Mouse (Mus musculus): ENCODE measurements around the gene Lbhd2.

The Lbhd2 gene

GRCm38 (mm10) chr12:111409583-111409982 is 3.0 kb downstream of the Lbhd2 start:
- no peak for DNase-seq (ENCODE audit: low spot score)

DNA sequence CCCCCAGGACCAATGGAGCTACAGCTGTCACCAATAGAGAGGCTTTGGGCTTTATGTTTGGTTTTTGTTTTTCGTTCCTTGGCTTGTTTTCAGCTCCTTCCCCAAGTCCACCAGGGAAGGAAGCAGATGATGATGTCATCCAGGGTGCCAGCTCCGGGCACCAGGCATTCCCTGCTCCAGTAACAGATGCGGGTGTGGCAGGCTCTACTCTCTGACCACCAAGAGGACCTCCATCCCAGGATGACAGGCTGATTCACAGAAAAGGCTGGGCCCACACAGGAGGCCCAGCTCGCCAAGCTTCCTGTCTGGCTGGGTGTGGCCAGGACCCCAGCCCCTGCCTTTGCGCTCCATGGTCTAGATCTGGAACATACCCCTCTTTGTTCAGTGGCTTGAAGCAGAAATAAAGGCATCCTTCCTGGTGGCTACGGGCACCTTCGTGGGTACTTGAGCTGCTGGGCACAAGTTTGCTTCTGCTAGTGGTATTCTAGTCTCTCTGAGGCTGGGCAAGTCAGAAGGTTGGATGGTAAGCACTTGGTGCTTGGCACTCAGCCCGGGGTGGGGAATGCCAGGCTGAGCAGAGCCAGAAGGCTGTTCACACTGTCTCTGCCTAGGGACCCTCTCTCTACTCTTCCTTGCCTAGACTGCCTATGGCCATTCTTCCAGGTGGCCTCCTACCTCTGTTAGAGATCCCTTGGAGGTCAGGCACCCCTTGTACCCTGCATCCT is 5.2 kb downstream of the Lbhd2 start:
- no peak for DNase-seq (ENCODE audit: low spot score)

- DNase-seq (ENCODE audit: low spot score), result no peak
These were observed 6.1 kb downstream of the Lbhd2 start for GRCm38 (mm10) chr12:111412581-111413284.

GRCm38 (mm10) chr12:111413300-111413699 is 6.7 kb downstream of the Lbhd2 start:
- DNase-seq (ENCODE audit: low spot score), result peak; percentile 94

DNA sequence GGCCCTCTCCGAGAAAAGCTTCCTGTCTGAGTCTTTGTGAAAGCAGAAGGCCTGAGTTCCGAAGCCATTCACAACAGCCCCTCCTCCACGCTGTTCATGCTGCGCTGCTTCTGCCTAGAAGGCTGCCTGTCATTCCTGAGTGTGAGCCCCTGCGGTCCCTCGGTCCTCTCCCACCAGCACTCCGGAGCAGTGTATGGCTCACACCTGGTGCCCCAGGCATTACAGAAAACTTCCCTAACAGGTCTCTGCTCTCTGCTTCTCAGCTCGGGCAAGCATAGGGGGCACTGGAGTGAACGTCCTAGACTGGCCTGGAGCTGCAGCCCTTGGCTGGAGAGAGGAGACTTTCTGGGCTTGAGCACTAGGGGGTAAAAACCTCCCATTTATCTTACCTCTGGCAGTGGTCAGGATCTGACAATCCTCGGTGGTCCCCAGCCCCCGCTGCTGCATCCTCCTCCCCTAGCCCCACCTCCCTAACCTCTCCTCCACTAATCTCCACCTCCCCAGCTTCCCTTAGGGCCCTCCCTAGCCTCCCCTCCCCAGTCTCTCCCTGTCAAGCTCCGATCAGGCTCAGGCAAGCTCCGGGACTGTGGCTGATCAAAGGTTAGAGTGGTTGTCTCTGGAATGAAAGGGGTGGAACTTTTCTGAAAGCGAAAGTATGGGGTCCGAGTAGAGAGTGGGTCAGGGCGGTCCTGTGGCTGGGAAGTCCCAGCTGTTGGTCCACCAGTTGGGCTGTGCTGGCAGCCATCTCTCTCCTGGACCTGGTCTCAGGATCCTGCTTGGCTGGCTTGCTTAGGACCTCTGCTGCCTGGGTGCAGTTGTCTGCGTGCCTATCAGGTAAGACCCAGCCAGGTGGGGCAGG is 10.5 kb downstream of the Lbhd2 start, which contains the start of gene Exoc3l4:
Exoc3l4 (plus strand) TSS at position 97 of the 859 bp plus-strand sequence.
- peak; percentile 60 for DNase-seq (ENCODE audit: low spot score)

DNA sequence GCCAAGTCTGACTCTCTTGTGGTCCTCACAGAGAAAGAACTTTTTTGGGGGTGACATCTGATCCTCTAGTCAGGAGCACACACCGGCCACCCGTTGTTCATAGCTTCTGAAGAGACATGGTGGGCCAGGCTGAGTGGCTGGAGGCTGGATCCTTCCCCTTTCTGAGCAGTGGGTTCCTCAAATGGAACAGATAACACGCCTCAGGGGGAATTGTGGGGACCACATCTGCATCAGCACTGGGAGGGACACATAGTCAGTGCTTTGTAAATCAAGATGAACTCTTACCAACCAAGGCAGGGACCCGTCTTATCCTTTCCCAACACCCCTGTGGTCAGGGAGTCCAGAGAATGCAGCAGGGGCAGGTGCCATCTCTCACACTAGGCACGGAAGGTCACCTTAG is 13.3 kb downstream of the Lbhd2 start:
- DNase-seq (ENCODE audit: low spot score), result no peak

GRCm38 (mm10) chr12:111420946-111421709 is 14.5 kb downstream of the Lbhd2 start:
- DNase-seq (ENCODE audit: low spot score), result no peak

DNA sequence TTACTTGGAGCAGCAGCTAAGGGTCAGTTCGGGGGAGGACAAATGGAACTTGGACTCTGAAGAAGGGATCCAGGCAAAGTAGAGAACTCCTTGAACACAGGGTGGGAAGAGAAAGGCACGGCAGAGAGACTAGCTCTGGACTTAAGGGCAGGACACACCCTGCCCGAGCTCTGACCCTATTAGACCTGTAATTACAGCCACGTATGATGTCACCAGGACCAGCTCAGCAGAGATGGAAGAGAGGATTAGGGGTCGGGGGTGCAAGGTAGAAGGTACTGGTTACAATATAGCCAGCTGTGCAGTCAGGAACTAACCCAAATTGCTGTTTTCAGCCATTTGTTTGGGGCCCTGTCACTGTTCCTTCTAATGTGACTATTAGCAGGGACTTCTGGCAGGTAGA is 16.2 kb downstream of the Lbhd2 start:
- no peak for DNase-seq (ENCODE audit: low spot score)

DNA sequence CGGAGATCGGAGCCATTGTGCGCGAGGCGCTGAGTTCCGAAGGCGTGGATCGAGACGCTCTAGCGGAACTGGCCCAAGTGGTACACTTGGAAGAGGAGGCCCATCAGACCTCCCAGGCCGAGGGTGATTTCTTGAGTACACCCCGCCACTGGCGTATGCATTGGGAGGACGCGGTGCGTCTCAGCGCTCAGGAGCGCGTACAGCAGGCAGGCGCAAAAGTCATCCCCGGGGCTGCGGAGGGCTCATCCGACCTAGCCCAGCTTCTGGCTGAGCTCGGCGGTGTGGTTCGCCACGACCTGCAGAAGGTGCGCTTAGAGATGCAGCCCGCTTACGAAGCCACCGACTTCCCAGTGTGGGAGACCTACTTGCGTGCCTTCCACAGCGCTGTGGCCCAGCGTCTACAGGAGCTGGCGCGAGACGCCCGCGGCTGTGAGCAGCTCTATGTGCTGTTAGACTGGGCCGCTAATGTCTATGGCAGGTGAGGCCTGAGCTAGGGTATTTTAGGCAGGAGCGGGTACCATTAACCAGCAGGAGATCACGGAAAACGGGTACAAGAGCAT is 17.0 kb downstream of the Lbhd2 start:
- no peak for DNase-seq (ENCODE audit: low spot score)

DNA sequence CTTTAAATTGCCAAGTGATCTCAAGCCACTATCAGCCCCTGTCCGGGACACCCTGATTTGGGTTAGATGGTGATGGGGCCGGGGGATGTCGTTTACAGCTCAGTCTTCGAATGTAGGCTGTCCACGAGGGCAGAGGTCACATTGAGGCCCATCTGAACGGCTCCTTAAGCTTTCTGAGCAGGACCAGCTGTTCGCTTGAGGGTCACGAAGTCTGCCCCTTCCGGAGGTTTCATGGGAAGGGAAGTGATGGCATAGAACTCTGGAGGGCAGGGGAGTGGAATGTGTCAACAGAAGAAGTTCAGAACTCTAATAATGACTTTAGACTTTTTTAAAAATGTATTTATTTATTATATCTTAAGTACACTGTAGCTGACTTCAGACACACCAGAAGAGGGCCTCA is 17.9 kb downstream of the Lbhd2 start:
- DNase-seq (ENCODE audit: low spot score), result no peak

GRCm38 (mm10) chr12:111425258-111425657 is 18.6 kb downstream of the Lbhd2 start:
- peak; percentile 94 for DNase-seq (ENCODE audit: low spot score)

- DNase-seq (ENCODE audit: low spot score), result peak; percentile 91
These were observed 19.3 kb downstream of the Lbhd2 start for GRCm38 (mm10) chr12:111425789-111426460.

DNA sequence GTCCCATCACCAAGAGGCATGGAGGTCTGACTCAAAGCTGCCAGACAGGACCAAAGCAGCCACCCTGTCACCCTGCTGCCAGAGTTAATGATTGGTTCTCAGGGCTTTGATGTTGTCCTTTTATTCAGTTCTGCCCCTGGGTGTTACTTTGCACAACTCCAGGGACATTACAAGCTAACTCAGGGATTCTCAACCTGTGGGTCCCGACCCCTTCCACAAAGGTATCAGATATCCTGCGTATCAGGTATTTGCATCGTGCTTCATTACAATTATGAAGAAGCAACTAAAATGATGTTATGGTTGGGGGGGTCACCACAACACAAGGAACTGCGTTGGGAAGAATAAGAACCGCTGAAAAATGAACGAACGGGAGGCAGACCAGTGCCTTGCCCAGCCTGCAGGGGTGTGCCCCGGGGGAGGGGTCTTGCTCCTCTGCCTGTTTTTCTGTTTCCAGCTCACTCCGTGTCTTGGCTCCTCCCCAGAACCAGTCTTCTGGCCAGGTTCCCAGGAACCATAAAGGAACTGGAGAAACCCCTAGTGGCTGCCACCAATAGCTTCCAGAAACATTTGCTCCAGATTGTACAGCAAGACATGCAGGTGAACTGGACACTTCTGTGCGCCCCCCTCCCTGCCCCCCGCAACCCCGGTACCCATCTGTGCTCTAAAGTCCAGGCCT is 21.0 kb downstream of the Lbhd2 start:
- DNase-seq (ENCODE audit: low spot score), result no peak

DNA sequence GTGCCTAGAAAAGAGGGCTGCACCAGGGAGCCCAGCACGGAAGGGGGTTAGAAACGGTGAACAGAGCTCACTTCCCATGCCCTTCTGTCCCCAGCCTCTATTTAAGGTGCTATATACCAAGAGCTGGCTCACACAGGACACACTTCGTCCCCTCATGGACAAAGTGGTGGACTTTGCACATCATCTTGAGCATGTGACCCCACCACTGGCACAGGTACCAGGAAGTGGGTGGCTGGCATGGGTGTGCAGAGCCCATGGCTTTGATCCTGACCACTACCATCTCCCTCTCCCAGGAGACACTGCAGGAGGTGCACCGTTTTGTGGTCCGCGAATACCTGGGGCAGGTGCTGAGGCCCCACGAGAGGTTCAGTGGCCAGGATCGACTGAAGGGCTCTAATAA is 21.8 kb downstream of the Lbhd2 start:
- DNase-seq (ENCODE audit: low spot score), result no peak

- peak; percentile 73 for DNase-seq (ENCODE audit: low spot score)
These were observed 22.6 kb downstream of the Lbhd2 start for GRCm38 (mm10) chr12:111428961-111429911.

DNA sequence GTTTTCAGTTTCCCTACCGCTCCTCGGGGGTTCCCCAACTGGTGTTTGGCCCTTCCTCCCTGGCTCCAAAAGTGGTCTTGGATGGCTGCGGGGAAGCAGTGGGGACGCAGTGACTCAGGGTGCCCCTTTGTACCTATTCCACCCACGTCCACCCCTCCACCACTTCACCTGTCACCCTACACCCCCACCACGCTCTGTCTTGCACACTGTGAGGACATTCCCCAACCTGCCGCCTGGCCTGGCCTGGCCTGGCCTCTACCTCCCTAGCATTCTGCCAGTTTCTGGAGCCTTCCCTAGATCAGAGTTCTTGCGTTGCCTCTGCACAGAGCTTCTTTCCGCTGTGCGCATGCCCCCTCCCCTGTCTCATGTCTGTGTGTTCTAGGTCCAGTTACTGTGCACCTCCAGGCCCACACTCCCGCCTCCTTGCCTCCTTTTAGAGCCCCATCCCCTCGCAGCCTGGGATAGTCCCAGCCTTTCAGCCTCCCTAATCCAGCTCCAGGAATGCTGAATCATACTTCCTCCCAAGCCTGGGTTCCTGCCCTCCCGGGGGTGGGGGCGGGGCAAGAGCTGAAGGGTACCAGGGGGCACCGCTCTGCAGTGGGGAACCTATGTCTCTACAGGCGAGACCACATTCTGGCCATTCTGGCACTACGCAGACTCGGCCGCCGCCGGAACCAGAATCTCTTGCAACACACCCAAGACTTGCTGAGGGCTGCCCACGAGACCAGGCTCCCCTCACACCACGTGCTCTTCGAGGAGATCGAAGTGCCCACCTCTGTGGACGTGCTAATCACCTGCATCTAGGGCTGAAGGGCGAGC is 23.6 kb downstream of the Lbhd2 start:
- peak; percentile 29 for DNase-seq (ENCODE audit: low spot score)

DNA sequence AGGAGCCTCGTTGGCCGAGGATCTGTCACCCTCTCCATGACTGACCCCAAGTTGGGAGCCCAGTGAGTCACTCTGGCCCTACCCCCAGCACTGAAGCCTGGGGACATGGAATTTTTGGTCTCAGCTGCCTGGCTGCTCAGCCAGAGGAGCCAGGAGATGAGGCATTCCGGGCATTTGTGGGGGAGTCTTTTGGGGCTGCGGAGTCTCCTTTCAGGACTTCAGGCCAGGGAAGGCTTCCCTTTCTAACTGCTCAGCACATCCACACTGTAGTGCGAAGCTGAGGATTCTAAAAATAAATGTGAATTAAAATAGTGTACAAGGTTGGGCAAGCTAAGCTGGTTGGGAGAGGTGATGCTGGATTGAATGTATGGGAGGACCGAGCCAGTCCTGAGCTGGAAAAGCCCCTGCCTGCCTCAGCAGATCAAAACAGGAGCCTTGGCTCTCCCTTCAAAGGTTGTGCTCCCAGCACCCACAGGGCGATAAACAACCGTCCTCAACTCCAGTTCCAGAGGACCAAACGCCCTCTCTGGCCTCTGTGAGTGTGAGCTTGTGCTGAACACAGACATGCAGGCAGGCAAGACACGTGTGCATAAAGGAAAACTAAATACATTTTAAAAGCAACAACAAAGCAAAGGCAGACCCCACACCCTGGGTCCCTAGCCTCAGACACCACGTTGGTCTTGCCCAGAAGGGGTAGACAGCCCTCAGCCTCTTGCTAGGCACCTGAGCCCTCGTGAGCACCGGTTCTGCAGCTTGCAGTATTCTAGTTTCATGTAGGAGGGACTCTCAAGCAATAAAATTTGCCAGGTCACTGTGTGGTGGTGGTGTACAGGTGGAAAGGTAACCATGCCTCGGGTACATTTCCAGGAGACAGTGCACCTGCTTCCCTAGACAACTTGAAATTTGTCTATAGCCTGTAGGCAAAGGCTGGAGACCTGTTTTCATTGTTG is 24.5 kb downstream of the Lbhd2 start:
- DNase-seq (ENCODE audit: low spot score), result no peak
